In genomic region chr3:143742786-143743571, GRCm38 (mm10) we compare ENCODE assay signal across 7 mouse cellular contexts.
DNase-seq lines count a peak whose midpoint lies in the region; ATAC-seq and TF ChIP-seq lines count a peak whose summit lies in the region.

No protein-coding gene starts in this region.

- ATAC-seq in liver, embryonic 14.5 days (ENCODE audit: insufficient read depth): peak; percentile 52; the same call in 1 of the 2 replicates
- no peak for ATAC-seq in CD4-positive, CD25-positive, alpha-beta regulatory T cell, adult 4 months

- H3K9me3 ChIP-seq in liver, embryonic 14.5 days (ENCODE audit: control insufficient read depth, low read length): no peaks in the 10 kb centered on the region

- no peak overlapping the region for H3K9ac ChIP-seq in liver, embryonic 14.5 days (replicated peaks)

- no peaks in the 10 kb centered on the region for H3K4me1 ChIP-seq in liver, embryonic 14.5 days (replicated peaks; ENCODE audit: control insufficient read depth in 2 of 2, insufficient read depth in 2 of 2, low read length in 1 of 2)

- DNase-seq in urinary bladder, adult 18-20 months (ENCODE audit: low spot score in 2 of 2): peak; percentile 11 to 32
- no peak for DNase-seq in urinary bladder, postnatal 10 days (ENCODE audit: low spot score)
- peak; percentile 24 to 32 for DNase-seq in kidney, adult 8-10 months
- no peak for DNase-seq in liver, embryonic 14.5 days (ENCODE audit: low read depth in 3 of 3, low spot score in 3 of 3)
- DNase-seq in yolk sac, embryonic 10.5 days (ENCODE audit: low spot score): peak; percentile 72
- no peak for DNase-seq in ovary, postnatal 10 days (ENCODE audit: low spot score)

- no peak overlapping the region for H3K27ac ChIP-seq in liver, embryonic 14.5 days

- peak overlapping the region; percentile 6; the same call in 1 of the 2 replicates for H3K4me2 ChIP-seq in liver, embryonic 14.5 days (ENCODE audit: low read depth)

- H3K36me3 ChIP-seq in liver, embryonic 14.5 days (replicated peaks; ENCODE audit: control insufficient read depth, insufficient read depth, low read depth): no peaks in the 10 kb centered on the region

- no peaks in the 10 kb centered on the region for H3K27me3 ChIP-seq in liver, embryonic 14.5 days (ENCODE audit: control insufficient read depth, insufficient read depth, low read length)

- TF ChIP-seq EP300 in liver, embryonic 14.5 days (IDR thresholded peaks at IDR 0.05; ENCODE audit: low read depth): no peak

- no peak for TF ChIP-seq CTCF in liver, embryonic 14.5 days (IDR thresholded peaks at IDR 0.05; ENCODE audit: low read depth)

- WGBS in liver, embryonic 14.5 days (ENCODE audit: insufficient replicate concordance): 62% methylated on average over 17 of the region's 17 CpGs

- 0 out of 4 replicates have a peak overlapping the region, but pooled peaks have one; percentile 2 to 16 for H3K4me3 ChIP-seq in liver, embryonic 14.5 days (ENCODE audit: insufficient read depth in 1 of 2, low read depth in 2 of 2, low read length in 2 of 2)

Comparison
In these comparisons a context has a peak if more than half of its experiments do, and no peak if none do; other contexts are left out.
1. DNase-seq: peak in urinary bladder, adult 18-20 months (2 of 2), kidney, adult 8-10 months (2 of 2) and yolk sac, embryonic 10.5 days (single experiment); none in urinary bladder, postnatal 10 days (single experiment), liver, embryonic 14.5 days (0 of 3) and ovary, postnatal 10 days (single experiment).